Mouse (Mus musculus): ENCODE data around the gene Tff2.

DNA sequence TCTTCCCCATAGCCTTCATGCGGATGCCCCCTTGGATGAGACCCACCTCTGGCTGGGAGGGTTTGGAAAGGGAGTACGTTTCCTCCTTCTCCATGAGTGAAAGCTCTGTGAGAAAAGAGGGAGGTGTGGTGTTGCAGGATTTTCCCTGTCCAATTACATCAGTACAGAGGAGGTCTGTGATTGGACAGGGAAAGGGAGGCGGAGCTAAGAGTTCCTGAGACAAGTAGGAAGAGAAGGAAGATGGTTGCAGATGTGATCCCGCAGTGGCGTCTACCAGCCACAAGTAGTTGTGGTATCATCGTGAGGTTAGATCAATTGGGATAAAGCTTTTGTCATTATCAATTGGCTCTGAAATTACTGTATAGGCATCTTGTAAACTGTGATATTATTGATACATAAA lies 13.8 kb upstream of the Tff2 start:
- no peak for TF ChIP-seq JUND (IDR thresholded peaks at IDR 0.05; ENCODE audit: low read depth, low read length)
- TF ChIP-seq GABPA (IDR thresholded peaks at IDR 0.05; ENCODE audit: low read depth, low read length): no peak
- no peak for TF ChIP-seq POLR2A (IDR thresholded peaks at IDR 0.05; ENCODE audit: control insufficient read depth in 1 of 2, insufficient read depth in 1 of 2, low read depth in 1 of 2, low read length in 2 of 2, poor library complexity in 1 of 2)
- no peak for TF ChIP-seq CTCF (IDR thresholded peaks at IDR 0.05 in 2 of 3, conservative IDR thresholded peaks at IDR 0.05 in 1 of 3; ENCODE audit: control insufficient read depth in 1 of 3, insufficient read depth in 1 of 3, low read depth in 2 of 3, low read length in 3 of 3, poor library complexity in 1 of 3, severe bottlenecking in 1 of 3)
